Comparison of ENCODE assay signal across 9 mouse cellular contexts in the genomic region with DNA sequence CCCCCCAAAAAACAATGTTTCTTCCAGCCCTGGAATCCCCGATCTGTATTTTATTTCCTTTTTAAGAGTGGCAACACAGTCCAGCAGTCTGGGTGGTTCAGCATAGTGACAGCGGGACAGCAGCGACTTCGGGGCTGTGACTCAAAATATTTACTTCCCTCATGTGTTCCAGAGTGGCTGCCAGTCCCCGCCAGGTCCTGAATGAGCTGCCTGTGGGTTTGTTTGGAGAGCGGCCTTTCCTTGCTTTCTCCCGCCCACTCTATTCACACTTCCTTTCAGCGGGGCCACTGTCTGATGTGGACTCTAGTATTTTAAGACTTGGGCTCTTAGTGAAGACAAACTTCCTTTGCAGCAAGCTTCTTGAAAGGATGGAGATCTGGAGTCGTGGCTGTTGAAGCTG. TPM values are rescaled to one million over a fixed set of nuclear protein-coding genes. Genes with fewer than 3 reads are reported as not detected.
DNase-seq lines count a peak whose midpoint lies in the region; ATAC-seq and TF ChIP-seq lines count a peak whose summit lies in the region.
"Had no signal": no experiment of that assay in that cellular context is flagged by ENCODE, and none has a peak within 500 bp of the region (broad histone marks: within the 10 kb centered on the region; RNA-seq: fewer than 3 reads in every experiment).

No protein-coding gene starts in this region.

- peak; percentile 82 for ATAC-seq in hindbrain, embryonic 16.5 days

- no peak overlapping the region for H3K4me2 ChIP-seq in hindbrain, embryonic 16.5 days (ENCODE audit: low read length)
- H3K4me2 ChIP-seq: liver, embryonic 13.5 days had no signal

- peaks cover 3% of the 10 kb centered on the region; the same call in 1 of the 2 replicates for H3K4me1 ChIP-seq in hindbrain, embryonic 16.5 days (ENCODE audit: control insufficient read depth, insufficient read depth, low read depth, low read length)
- H3K4me1 ChIP-seq in megakaryocyte, embryonic 14.5 days: peaks cover 51% of the 10 kb centered on the region

- no peak overlapping the region for H3K9ac ChIP-seq in hindbrain, embryonic 16.5 days (ENCODE audit: low read depth, low read length)
- H3K9ac ChIP-seq: liver, embryonic 13.5 days had no signal

- no peak overlapping the region for H3K27ac ChIP-seq in hindbrain, embryonic 16.5 days (ENCODE audit: low read depth, low read length)
- H3K27ac ChIP-seq: liver, embryonic 13.5 days had no signal

- H3K27me3 ChIP-seq in hindbrain, embryonic 16.5 days (replicated peaks; ENCODE audit: control insufficient read depth, insufficient read depth, low read length): no peaks in the 10 kb centered on the region
- no peaks in the 10 kb centered on the region for H3K27me3 ChIP-seq in megakaryocyte, embryonic 14.5 days (replicated peaks)
- H3K27me3 ChIP-seq: liver, embryonic 13.5 days had no signal

- no peak for TF ChIP-seq CTCF in brain, embryonic 14.5 days (IDR thresholded peaks at IDR 0.05; ENCODE audit: borderline replicate concordance, extremely low read depth, insufficient read depth, insufficient read length)

- H3K9me3 ChIP-seq in hindbrain, embryonic 16.5 days (ENCODE audit: control insufficient read depth, low read length): no peaks in the 10 kb centered on the region
- H3K9me3 ChIP-seq in megakaryocyte, embryonic 14.5 days: no peaks in the 10 kb centered on the region
- H3K9me3 ChIP-seq: liver, embryonic 13.5 days had no signal

- DNase-seq in kidney, postnatal 10 days: peak; percentile 39
- DNase-seq in kidney, adult 11 months: no peak
- peak; percentile 39 for DNase-seq in brain, embryonic 14.5 days (ENCODE audit: low read depth)
- no peak for DNase-seq in urinary bladder, postnatal 14 days (ENCODE audit: low spot score)
- no peak for DNase-seq in adrenal gland, postnatal 14 days
- DNase-seq in cerebellum, postnatal 36 days: no peak
- DNase-seq: liver, embryonic 13.5 days had no signal

- WGBS in hindbrain, embryonic 16.5 days: 50% methylated on average over 9 of the region's 9 CpGs

- H3K4me3 ChIP-seq in hindbrain, embryonic 16.5 days (ENCODE audit: low read length): no peak overlapping the region
- peak overlapping the region; percentile 59 for H3K4me3 ChIP-seq in megakaryocyte, embryonic 14.5 days (replicated peaks)
- H3K4me3 ChIP-seq: liver, embryonic 13.5 days had no signal

- H3K36me3 ChIP-seq in hindbrain, embryonic 16.5 days (ENCODE audit: control insufficient read depth, insufficient read depth, low read length): no peaks in the 10 kb centered on the region
- H3K36me3 ChIP-seq in megakaryocyte, embryonic 14.5 days (replicated peaks; ENCODE audit: low read length): peaks cover 63% of the 10 kb centered on the region
- H3K36me3 ChIP-seq: liver, embryonic 13.5 days had no signal

- TF ChIP-seq POLR2A in brain, embryonic 14.5 days (IDR thresholded peaks at IDR 0.05; ENCODE audit: borderline replicate concordance, extremely low read depth, insufficient read depth, insufficient read length, poor library complexity, severe bottlenecking): no peak

RNA-seq across cellular contexts. Expression of gene Itgav, which starts 18.0 kb away (rescaled TPM):
- 10.0 and 17.6 TPM in 2 replicates for polyA plus RNA-seq in brain, embryonic 14.5 days (2012; rRNA removed)
- 17.1 and 24.7 TPM in 2 replicates for polyA plus RNA-seq in hindbrain, embryonic 16.5 days (2015; fragmentation: Nextera tagmentation; extraction: Ambion mirVana)
- 7.1 and 10.6 TPM in 2 replicates for polyA plus RNA-seq in megakaryocyte, embryonic 14.5 days (2012; ENCODE audit: insufficient read depth, low replicate concordance)
- total RNA-seq in adrenal gland, postnatal 14 days (2021): 73.3 and 77.0 TPM in 2 replicates

Comparison
In these comparisons a context has a peak if more than half of its experiments do, and no peak if none do; other contexts are left out.
1. DNase-seq: peak in kidney, postnatal 10 days (single experiment) and brain, embryonic 14.5 days (single experiment); none in kidney, adult 11 months (single experiment), urinary bladder, postnatal 14 days (single experiment), adrenal gland, postnatal 14 days (single experiment) and cerebellum, postnatal 36 days (0 of 2).